In the genomic region with DNA sequence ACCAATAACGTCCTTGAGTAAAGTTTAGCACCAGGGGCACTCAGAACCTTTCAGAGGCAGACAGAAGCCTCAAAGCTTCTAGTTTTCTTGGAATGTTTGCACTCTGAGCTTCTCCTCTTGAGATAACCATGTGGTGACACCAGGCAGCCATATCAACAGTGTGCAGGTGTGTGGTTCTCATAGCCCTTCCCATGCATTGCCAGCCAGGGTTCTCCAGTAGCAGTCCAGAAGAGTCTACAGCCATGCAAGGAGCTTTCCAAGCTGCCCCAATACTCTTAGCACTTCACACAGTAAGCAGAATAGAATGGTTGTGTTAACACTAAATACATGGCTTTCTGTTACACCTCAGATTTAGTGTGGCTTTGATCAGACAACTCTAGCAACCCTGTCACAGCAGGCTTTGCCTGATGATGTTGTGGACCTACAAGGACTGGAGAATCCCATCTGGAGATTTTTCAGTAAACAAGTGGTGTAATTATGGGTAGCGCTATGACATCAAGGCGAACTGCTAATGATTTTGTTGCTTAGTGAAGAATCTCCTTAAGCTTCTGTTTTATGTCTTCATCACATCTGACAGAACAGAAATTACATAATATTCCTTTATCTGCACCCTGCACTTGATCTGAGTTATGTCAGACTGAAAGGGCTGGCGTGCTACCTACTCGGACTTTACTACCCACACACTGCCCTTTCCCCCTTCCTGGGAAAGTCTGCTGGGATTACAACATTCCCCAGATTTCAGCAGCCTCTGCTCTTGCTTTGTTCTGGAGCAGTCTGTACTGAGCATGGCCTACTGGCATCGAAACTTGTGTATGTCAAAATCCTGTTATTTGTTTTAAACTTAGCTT, we compare ENCODE assay signal across 14 mouse cellular contexts.
DNase-seq lines count a peak whose midpoint lies in the region; ATAC-seq and TF ChIP-seq lines count a peak whose summit lies in the region.
"Had no signal": no experiment of that assay in that cellular context is flagged by ENCODE, and none has a peak within 500 bp of the region (broad histone marks: within the 10 kb centered on the region; RNA-seq: fewer than 3 reads in every experiment).

No protein-coding gene starts in this region.

- TF ChIP-seq EP300 in heart, adult 2 months (IDR thresholded peaks at IDR 0.05; ENCODE audit: insufficient read depth, low read depth, low read length) = 0 out of 2 replicates have a peak, but pooled peaks have one; percentile 21
- TF ChIP-seq EP300 in lung, postnatal 0 days (IDR thresholded peaks at IDR 0.05) = peak; percentile 86

- H3K4me3 ChIP-seq in heart, adult 2 months = no peak overlapping the region
- no peak overlapping the region for H3K4me3 ChIP-seq in heart, embryonic 11.5 days (ENCODE audit: low read depth, low read length)
- no peak overlapping the region for H3K4me3 ChIP-seq in brown adipose tissue, adult 24 weeks (ENCODE audit: insufficient read depth, low read depth, low read length)
- no peak overlapping the region for H3K4me3 ChIP-seq in intestine, postnatal 0 days (ENCODE audit: low read depth, low read length)
- H3K4me3 ChIP-seq in lung, postnatal 0 days (ENCODE audit: low read depth, low read length) = no peak overlapping the region
- no peak overlapping the region for H3K4me3 ChIP-seq in hindbrain, embryonic 16.5 days (ENCODE audit: low read length)
- H3K4me3 ChIP-seq: embryonic facial prominence, embryonic 15.5 days; limb, embryonic 10.5 days; midbrain, embryonic 13.5 days had no signal

- H3K4me2 ChIP-seq in heart, embryonic 11.5 days = no peak overlapping the region
- H3K4me2 ChIP-seq in intestine, postnatal 0 days (replicated peaks; ENCODE audit: low read depth) = no peak overlapping the region
- H3K4me2 ChIP-seq in lung, postnatal 0 days (replicated peaks; ENCODE audit: low read depth, low read length) = no peak overlapping the region
- no peak overlapping the region for H3K4me2 ChIP-seq in hindbrain, embryonic 16.5 days (ENCODE audit: low read length)
- H3K4me2 ChIP-seq: embryonic facial prominence, embryonic 15.5 days; midbrain, embryonic 13.5 days had no signal

- no peak for TF ChIP-seq CTCF in heart, adult 2 months (IDR thresholded peaks at IDR 0.05)
- no peak for TF ChIP-seq CTCF in intestine, postnatal 0 days (IDR thresholded peaks at IDR 0.05; ENCODE audit: low read depth)
- no peak for TF ChIP-seq CTCF in lung, postnatal 0 days (IDR thresholded peaks at IDR 0.05)

- WGBS in heart, adult 2 months = 47% methylated on average over 6 of the region's 6 CpGs
- WGBS in heart, embryonic 11.5 days (ENCODE audit: insufficient replicate concordance) = 59% methylated on average over 6 of the region's 6 CpGs
- WGBS in intestine, postnatal 0 days = 49% methylated on average over 6 of the region's 6 CpGs
- 42% methylated on average over 6 of the region's 6 CpGs for WGBS in lung, postnatal 0 days
- WGBS in hindbrain, embryonic 16.5 days = 83% methylated on average over 6 of the region's 6 CpGs

- TF ChIP-seq POLR2A in heart, adult 2 months (IDR thresholded peaks at IDR 0.05; ENCODE audit: insufficient read depth, low read depth, low read length) = no peak

- no peaks in the 10 kb centered on the region for H3K9me3 ChIP-seq in heart, embryonic 11.5 days (replicated peaks; ENCODE audit: control insufficient read depth, low read length)
- no peaks in the 10 kb centered on the region for H3K9me3 ChIP-seq in intestine, postnatal 0 days (ENCODE audit: control insufficient read depth)
- no peaks in the 10 kb centered on the region for H3K9me3 ChIP-seq in lung, postnatal 0 days (ENCODE audit: low read length)
- H3K9me3 ChIP-seq in hindbrain, embryonic 16.5 days (ENCODE audit: control insufficient read depth, low read length) = no peaks in the 10 kb centered on the region
- H3K9me3 ChIP-seq: embryonic facial prominence, embryonic 15.5 days; limb, embryonic 10.5 days; midbrain, embryonic 13.5 days had no signal

- no peak overlapping the region for H3K9ac ChIP-seq in heart, adult 2 months (ENCODE audit: low read depth, low read length)
- H3K9ac ChIP-seq in heart, embryonic 11.5 days (ENCODE audit: low read depth, low read length) = no peak overlapping the region
- no peak overlapping the region for H3K9ac ChIP-seq in intestine, postnatal 0 days (ENCODE audit: low read depth, low read length)
- no peak overlapping the region for H3K9ac ChIP-seq in lung, postnatal 0 days (replicated peaks; ENCODE audit: low read depth)
- no peak overlapping the region for H3K9ac ChIP-seq in hindbrain, embryonic 16.5 days (ENCODE audit: low read depth, low read length)
- H3K9ac ChIP-seq: embryonic facial prominence, embryonic 15.5 days; midbrain, embryonic 13.5 days had no signal

- no peaks in the 10 kb centered on the region for H3K79me2 ChIP-seq in heart, adult 2 months (replicated peaks; ENCODE audit: control insufficient read depth, insufficient read depth, low read length)

- H3K27ac ChIP-seq in heart, adult 2 months = no peak overlapping the region; the same call in 1 of the 2 replicates
- no peak overlapping the region for H3K27ac ChIP-seq in heart, embryonic 11.5 days (ENCODE audit: low read depth, low read length)
- peak overlapping the region; percentile 90 for H3K27ac ChIP-seq in brown adipose tissue, adult 24 weeks (replicated peaks; ENCODE audit: low read depth, low read length)
- no peak overlapping the region for H3K27ac ChIP-seq in intestine, postnatal 0 days (ENCODE audit: low read depth, low read length)
- peak overlapping the region; percentile 44; the same call in 1 of the 2 replicates for H3K27ac ChIP-seq in lung, postnatal 0 days (ENCODE audit: low read length)
- H3K27ac ChIP-seq in hindbrain, embryonic 16.5 days (ENCODE audit: low read depth, low read length) = no peak overlapping the region
- H3K27ac ChIP-seq: embryonic facial prominence, embryonic 15.5 days; limb, embryonic 10.5 days; midbrain, embryonic 13.5 days had no signal

- peaks cover 2% of the 10 kb centered on the region; the same call in 1 of the 2 replicates for H3K4me1 ChIP-seq in heart, adult 2 months (ENCODE audit: control insufficient read depth, insufficient read depth, low read length)
- H3K4me1 ChIP-seq in heart, embryonic 11.5 days (ENCODE audit: control insufficient read depth, insufficient read depth, low read length) = no peaks in the 10 kb centered on the region
- H3K4me1 ChIP-seq in brown adipose tissue, adult 24 weeks (ENCODE audit: control insufficient read depth, insufficient read depth, insufficient read length, low read length) = peaks cover 3% of the 10 kb centered on the region; the same call in 1 of the 2 replicates
- no peaks in the 10 kb centered on the region for H3K4me1 ChIP-seq in intestine, postnatal 0 days (replicated peaks; ENCODE audit: control insufficient read depth, insufficient read depth, low read length)
- no peaks in the 10 kb centered on the region for H3K4me1 ChIP-seq in lung, postnatal 0 days (ENCODE audit: insufficient read depth, low read depth, low read length)
- H3K4me1 ChIP-seq in hindbrain, embryonic 16.5 days (ENCODE audit: control insufficient read depth, insufficient read depth, low read depth, low read length) = no peaks in the 10 kb centered on the region
- H3K4me1 ChIP-seq: embryonic facial prominence, embryonic 15.5 days; limb, embryonic 10.5 days; midbrain, embryonic 13.5 days had no signal

- no peaks in the 10 kb centered on the region for H3K36me3 ChIP-seq in heart, adult 2 months (ENCODE audit: control insufficient read depth, insufficient read depth, low read length)
- no peaks in the 10 kb centered on the region for H3K36me3 ChIP-seq in heart, embryonic 11.5 days (ENCODE audit: control insufficient read depth, insufficient read depth, low read length)
- no peaks in the 10 kb centered on the region for H3K36me3 ChIP-seq in intestine, postnatal 0 days (ENCODE audit: control insufficient read depth, insufficient read depth)
- H3K36me3 ChIP-seq in lung, postnatal 0 days (ENCODE audit: insufficient read depth, low read length) = no peaks in the 10 kb centered on the region
- H3K36me3 ChIP-seq in hindbrain, embryonic 16.5 days (ENCODE audit: control insufficient read depth, insufficient read depth, low read length) = no peaks in the 10 kb centered on the region
- H3K36me3 ChIP-seq: embryonic facial prominence, embryonic 15.5 days; limb, embryonic 10.5 days; midbrain, embryonic 13.5 days had no signal

- no peaks in the 10 kb centered on the region for H3K27me3 ChIP-seq in heart, adult 2 months (ENCODE audit: control insufficient read depth, insufficient read depth, low read length)
- H3K27me3 ChIP-seq in heart, embryonic 11.5 days (ENCODE audit: control insufficient read depth, insufficient read depth, low read length) = no peaks in the 10 kb centered on the region
- H3K27me3 ChIP-seq in intestine, postnatal 0 days (replicated peaks; ENCODE audit: control insufficient read depth, insufficient read depth, low read length) = no peaks in the 10 kb centered on the region
- no peaks in the 10 kb centered on the region for H3K27me3 ChIP-seq in lung, postnatal 0 days (replicated peaks; ENCODE audit: insufficient read depth, low read length)
- H3K27me3 ChIP-seq in hindbrain, embryonic 16.5 days (replicated peaks; ENCODE audit: control insufficient read depth, insufficient read depth, low read length) = no peaks in the 10 kb centered on the region
- H3K27me3 ChIP-seq: embryonic facial prominence, embryonic 15.5 days; midbrain, embryonic 13.5 days had no signal

- intact Hi-C loops in heart, adult 2 months (cut with DNase I) = no loop called here

- no peak for ATAC-seq in heart, embryonic 11.5 days (replicated peaks; ENCODE audit: insufficient number of reproducible peaks, low FRiP score, low TSS enrichment)
- peak; percentile 77 for ATAC-seq in intestine, postnatal 0 days
- peak; percentile 98 for ATAC-seq in lung, postnatal 0 days
- ATAC-seq in hindbrain, embryonic 16.5 days = no peak
- ATAC-seq: midbrain, embryonic 13.5 days had no signal

- DNase-seq in heart, adult 2 months = peak; percentile 26 to 63
- DNase-seq in lung, postnatal 0 days (ENCODE audit: low spot score) = peak; percentile 91
- no peak for DNase-seq in embryo, embryonic 10 days (ENCODE audit: low spot score)
- DNase-seq in B cell, adult 2 months = no peak
- DNase-seq: cerebellum, postnatal 10 days; layer of hippocampus, adult 9-11 months; thymus, adult 18-20 months had no signal

Comparison
In these comparisons a context has a peak if more than half of its experiments do, and no peak if none do; other contexts are left out.
1. DNase-seq: peak in heart, adult 2 months (2 of 2) and lung, postnatal 0 days (single experiment); none in embryo, embryonic 10 days (single experiment) and B cell, adult 2 months (0 of 2).
2. H3K27ac ChIP-seq: peak in brown adipose tissue, adult 24 weeks (single experiment) and lung, postnatal 0 days (single experiment); none in heart, adult 2 months (single experiment), heart, embryonic 11.5 days (single experiment), intestine, postnatal 0 days (single experiment) and hindbrain, embryonic 16.5 days (single experiment).
3. ATAC-seq: peak in intestine, postnatal 0 days (single experiment) and lung, postnatal 0 days (single experiment); none in heart, embryonic 11.5 days (single experiment) and hindbrain, embryonic 16.5 days (single experiment).